Mouse (Mus musculus) liver, embryonic 14 days (tissue): ENCODE measurements around the gene Gale. TPM values are rescaled to one million over a fixed set of nuclear protein-coding genes. Genes with fewer than 3 reads are reported as not detected.

Experiments used
- polyA plus RNA-seq: library from polyadenylated mRNA; depleted of rRNA; stranded (reverse); fragments of >200 nt; gene quantifications from 2 replicates; pipeline ENCODE4 v1.2.3, GENCODE M21; 2012; rRNA removed

The Gale gene
- 19.5 and 25.1 TPM in 2 replicates for polyA plus RNA-seq

DNA sequence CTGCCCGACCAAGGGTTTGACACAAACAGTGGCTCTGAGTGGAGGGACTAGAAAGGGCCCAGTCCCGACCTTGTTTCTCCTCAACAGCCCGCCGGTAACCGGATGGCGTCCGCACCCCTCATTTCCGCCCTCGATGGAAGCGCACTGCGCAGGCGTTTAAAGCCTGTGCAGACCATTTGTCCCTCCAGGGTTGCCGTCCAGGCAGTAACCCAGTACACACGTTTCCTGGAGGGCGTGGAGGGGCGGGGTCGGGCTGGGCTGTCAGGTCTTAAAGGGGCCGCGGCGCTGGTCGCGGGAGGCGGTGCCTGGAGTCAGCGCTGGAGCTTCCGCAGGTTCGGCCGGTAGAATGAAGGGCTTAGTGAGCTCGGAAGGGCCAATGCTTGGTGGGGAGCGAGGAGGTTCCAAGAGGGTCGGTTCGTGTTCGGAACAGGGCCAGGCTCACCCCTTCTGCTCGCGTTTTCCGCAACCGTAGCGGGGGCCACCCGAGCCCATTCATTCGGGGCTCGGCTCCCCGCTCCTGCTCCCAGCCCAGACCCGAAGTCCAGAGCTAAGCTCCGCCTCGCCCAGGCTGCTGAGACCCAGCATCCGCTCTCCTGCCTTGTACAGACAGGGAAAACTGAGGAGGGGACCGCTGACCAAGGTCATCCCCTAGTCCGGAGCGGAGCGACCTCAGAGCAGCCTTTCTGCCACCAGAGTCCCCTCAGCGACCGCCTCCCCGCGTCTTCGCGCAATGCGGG, at the start of gene Gale:
Gale (plus strand) TSS at position 271 of the 737 bp plus-strand sequence.

DNA sequence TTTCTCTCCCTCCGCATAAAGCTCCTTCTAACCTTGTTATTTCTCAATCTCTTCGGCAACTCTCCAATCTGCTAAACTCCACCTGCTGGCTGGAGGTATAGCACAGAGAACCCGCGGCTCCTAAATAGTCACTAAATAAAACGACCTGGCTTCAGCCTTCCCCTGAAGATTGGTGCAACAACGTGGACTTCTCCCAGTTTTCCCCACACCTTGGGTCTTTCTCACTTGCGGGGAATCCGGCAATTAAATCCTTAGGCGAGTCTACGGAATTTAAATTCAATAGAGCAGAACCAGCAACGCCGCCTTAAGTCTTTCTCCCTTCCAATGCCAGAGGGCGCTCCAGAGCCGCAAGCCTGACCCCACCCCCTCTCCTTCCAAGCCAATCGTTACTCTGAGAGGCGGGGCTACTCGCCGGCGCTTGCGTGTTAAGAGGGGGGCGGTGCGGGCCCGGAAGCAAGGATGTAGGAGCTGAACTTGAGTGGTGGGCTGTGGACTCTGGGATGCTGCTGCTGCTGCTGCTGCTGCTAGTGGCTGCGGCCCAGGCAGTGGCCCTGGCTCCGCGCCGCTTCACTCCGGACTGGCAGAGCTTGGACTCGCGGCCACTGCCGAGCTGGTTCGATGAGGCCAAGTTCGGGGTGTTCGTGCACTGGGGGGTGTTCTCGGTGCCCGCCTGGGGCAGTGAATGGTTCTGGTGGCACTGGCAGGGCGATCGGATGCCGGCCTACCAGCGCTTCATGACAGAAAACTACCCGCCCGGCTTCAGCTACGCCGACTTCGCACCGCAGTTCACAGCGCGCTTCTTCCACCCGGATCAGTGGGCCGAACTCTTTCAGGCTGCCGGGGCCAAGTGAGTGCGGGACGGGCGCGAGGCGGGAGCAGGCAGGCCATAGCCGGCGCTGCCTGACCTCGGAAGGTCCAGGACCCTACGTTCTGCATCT, 43.0 kb upstream of the Gale start, which contains the start of gene Fuca1:
Fuca1 (plus strand) TSS at position 432 of the 938 bp plus-strand sequence.

DNA sequence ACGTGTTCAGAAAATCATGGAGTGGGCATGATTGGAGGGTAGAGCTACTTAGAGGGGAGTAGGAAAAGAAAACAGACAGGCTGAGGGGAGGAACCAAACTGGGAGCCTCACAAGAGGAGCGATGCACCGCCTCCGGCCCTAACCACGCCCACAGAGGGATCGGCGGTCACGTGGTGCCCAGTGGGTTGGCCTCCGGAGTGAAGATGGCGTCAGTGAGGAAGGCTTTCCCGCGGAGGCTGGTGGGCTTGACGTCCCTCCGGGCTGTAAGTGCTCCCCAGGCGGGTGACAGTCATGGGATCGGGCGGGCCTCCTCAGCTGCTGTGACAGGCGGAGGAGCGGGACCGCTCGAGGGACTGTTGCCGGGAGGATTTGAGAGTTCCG, 17.3 kb upstream of the Gale start, which contains the start of gene Hmgcl:
Hmgcl (plus strand) TSS at position 171 of the 381 bp plus-strand sequence.

DNA sequence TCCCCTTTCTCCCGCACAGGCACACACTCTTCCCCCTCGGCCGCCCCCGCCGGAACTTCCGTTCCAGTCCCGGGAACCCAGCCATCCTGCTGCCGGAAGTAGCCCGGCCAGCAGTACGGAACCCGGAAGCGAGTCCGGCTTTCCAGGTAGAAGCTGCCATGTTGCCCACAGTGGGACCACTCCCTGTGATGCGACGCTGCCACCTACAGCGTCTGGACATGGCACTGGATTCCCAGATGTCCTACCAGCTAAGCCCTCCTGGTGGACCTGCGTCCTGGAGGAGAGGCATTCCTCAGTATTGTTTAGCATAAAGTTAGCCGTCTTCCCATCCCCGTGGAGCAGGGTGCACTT, 9.0 kb downstream of the Gale start, which contains the start of gene Lypla2:
Lypla2 (minus strand) TSS at position 71 of the 351 bp plus-strand sequence.

DNA sequence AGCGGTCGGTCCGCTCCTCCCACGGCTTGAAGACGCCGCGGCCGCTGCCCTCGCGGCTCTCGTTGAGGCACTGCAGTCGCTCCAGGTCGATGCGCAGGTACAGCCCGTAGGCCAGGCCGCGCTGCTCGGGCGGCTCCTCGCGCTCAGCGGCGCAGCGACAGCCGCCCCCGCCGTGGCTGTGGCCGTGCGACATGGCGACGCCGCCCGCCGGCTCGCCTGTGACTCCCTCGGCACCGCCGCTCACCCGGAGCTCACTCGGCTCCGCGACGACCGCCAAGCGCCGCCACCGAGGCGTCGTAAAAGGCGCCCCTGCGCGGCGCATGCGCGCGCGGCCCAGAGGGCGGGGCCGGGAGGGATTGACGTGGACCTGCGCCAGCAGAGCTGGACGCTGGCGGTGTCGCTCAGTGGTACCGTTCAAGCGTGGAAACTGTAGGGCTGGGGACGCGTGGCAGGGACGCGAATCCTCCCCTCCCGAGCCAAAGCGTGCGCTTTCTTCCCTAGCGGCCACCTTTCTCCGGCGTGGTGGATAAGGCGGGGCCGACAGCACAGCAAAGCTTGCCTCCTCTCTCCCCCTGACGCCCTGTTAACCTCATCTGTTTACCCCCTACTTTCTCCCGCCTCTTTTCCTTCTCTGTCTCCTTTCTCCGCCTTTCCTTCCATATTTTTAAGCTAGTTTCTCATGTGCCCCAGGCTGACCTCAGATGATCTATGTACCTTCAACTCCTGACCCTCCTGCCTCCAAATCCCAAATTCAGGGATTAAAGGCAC, 23.6 kb downstream of the Gale start, which contains the start of gene Pithd1:
Pithd1 (minus strand) TSS at position 322 of the 768 bp plus-strand sequence.

Other genes starting within 250 kb of the Gale start
- 1.0 and 1.1 TPM in 2 replicates for gene Il22ra1, start 235.6 kb upstream of the Gale start, polyA plus RNA-seq
- 0.07 and 0.33 TPM in 2 replicates for gene Myom3, start 204.0 kb upstream of the Gale start, polyA plus RNA-seq
- gene Srsf10, start 108.0 kb upstream of the Gale start, polyA plus RNA-seq: 50.1 and 59.1 TPM in 2 replicates
- 47.9 and 52.3 TPM in 2 replicates for gene Pnrc2, start 89.9 kb upstream of the Gale start, polyA plus RNA-seq
- gene Cnr2, start 68.3 kb upstream of the Gale start, polyA plus RNA-seq: 1.8 and 2.1 TPM in 2 replicates
- gene Fuca1, start 43.0 kb upstream of the Gale start, polyA plus RNA-seq: 11.9 and 12.6 TPM in 2 replicates
- 44.8 and 46.2 TPM in 2 replicates for gene Hmgcl, start 17.3 kb upstream of the Gale start, polyA plus RNA-seq
- gene Lypla2, start 8.9 kb downstream of the Gale start, polyA plus RNA-seq: 24.8 and 26.6 TPM in 2 replicates
- 44.7 and 54.4 TPM in 2 replicates for gene Pithd1, start 23.5 kb downstream of the Gale start, polyA plus RNA-seq
- gene Eloa, start 58.0 kb downstream of the Gale start, polyA plus RNA-seq: 15.9 and 18.6 TPM in 2 replicates
- gene Rpl11, start 89.7 kb downstream of the Gale start, polyA plus RNA-seq: 859 and 885 TPM in 2 replicates
- gene Id3, start 179.8 kb downstream of the Gale start, polyA plus RNA-seq: 18.2 and 22.3 TPM in 2 replicates
- 35.3 and 43.7 TPM in 2 replicates for gene E2f2, start 208.7 kb downstream of the Gale start, polyA plus RNA-seq
- 1.2 and 1.3 TPM in 2 replicates for gene Asap3, start 242.6 kb downstream of the Gale start, polyA plus RNA-seq